Mouse (Mus musculus) midbrain, embryonic 12.5 days (tissue): ENCODE measurements around the gene Rnls. TPM values are rescaled to one million over a fixed set of nuclear protein-coding genes. Genes with fewer than 3 reads are reported as not detected.

Experiments used
- ATAC-seq: fragments of 200-750 bp; cut with Nextera tagmentation; 2 replicates; pipeline ENCODE4 v1.8.0; 2017; ENCODE audit warnings: low read depth, moderate TSS enrichment, moderate library complexity; ENCODE audit not compliant: low FRiP score
- H3K27ac ChIP-seq: fragments of 300-500 bp; sonication (generic); replicated peaks from 2 replicates; pipeline ENCODE4 v1.5.1; 2016; ENCODE audit warnings: mild to moderate bottlenecking
- H3K27me3 ChIP-seq: fragments of 300-500 bp; sonication (generic); 2 replicates; pipeline ENCODE4 v1.6.1; 2016; ENCODE audit warnings: mild to moderate bottlenecking
- H3K36me3 ChIP-seq: fragments of 300-500 bp; sonication (generic); 2 replicates; pipeline ENCODE4 v1.6.1; 2016
- H3K4me1 ChIP-seq: fragments of 300-500 bp; sonication (generic); 2 replicates; pipeline ENCODE4 v1.6.1; 2016
- H3K4me2 ChIP-seq: fragments of 300-500 bp; sonication (generic); replicated peaks from 2 replicates; pipeline ENCODE4 v1.6.1; 2016; ENCODE audit warnings: mild to moderate bottlenecking, moderate library complexity
- H3K4me3 ChIP-seq: fragments of 300-500 bp; sonication (generic); 2 replicates; pipeline ENCODE4 v1.5.1; 2016; ENCODE audit warnings: mild to moderate bottlenecking
- H3K9ac ChIP-seq: fragments of 300-500 bp; sonication (generic); replicated peaks from 2 replicates; pipeline ENCODE4 v1.6.1; 2016; ENCODE audit warnings: mild to moderate bottlenecking, moderate library complexity
- H3K9me3 ChIP-seq: fragments of 300-500 bp; sonication (generic); 2 replicates; pipeline ENCODE4 v1.6.1; 2016; ENCODE audit warnings: mild to moderate bottlenecking
- WGBS: fragments of 180-500 bp; shearing (Covaris S2); methylation state at CpG from one replicate; pipeline ENCODE4 v1.1.7; 2016; 5-methylcytosine and 5-hydroxymethylcytosine counted together
- microRNA-seq: library from miRNA; unstranded; fragments of <30 nt; microRNA quantifications from one replicate; pipeline ENCODE4, GENCODE M21; 2017
- polyA plus RNA-seq: library from polyadenylated mRNA; unstranded; fragments of >200 nt; fragmentation: Nextera tagmentation; extraction: Ambion mirVana; gene quantifications from 2 replicates; pipeline ENCODE4 v1.2.1, GENCODE M21; 2016

Gene Rnls
- polyA plus RNA-seq, 1 experiment from 2014 or later = 7.7 TPM

GRCm38 (mm10) chr19:33099201-33099788 is 292.8 kb downstream of the Rnls start:
- no peak overlapping the region for H3K4me3 ChIP-seq
- H3K4me2 ChIP-seq = no peak overlapping the region
- H3K27ac ChIP-seq = no peak overlapping the region
- no peaks in the 10 kb centered on the region for H3K9me3 ChIP-seq
- H3K27me3 ChIP-seq = peaks cover 46% of the 10 kb centered on the region
- H3K9ac ChIP-seq = no peak overlapping the region
- peaks cover 29% of the 10 kb centered on the region for H3K4me1 ChIP-seq
- ATAC-seq = peak; percentile 73
- H3K36me3 ChIP-seq = no peaks in the 10 kb centered on the region
- WGBS = 20% methylated on average over 9 of the region's 9 CpGs

GRCm38 (mm10) chr19:33097691-33098090 is 294.4 kb downstream of the Rnls start:
- Histone ChIP-seq H3K9me3 (no peaks in the 10 kb centered on the region), H3K9ac (no peak overlapping the region), H3K27ac (no peak overlapping the region), H3K4me2 (no peak overlapping the region), H3K4me1 (peaks cover 29% of the 10 kb centered on the region), H3K4me3 (no peak overlapping the region), H3K27me3 (peaks cover 34% of the 10 kb centered on the region), H3K36me3 (no peaks in the 10 kb centered on the region)
- WGBS = 28% methylated on average over 3 of the region's 3 CpGs
- ATAC-seq = no peak

GRCm38 (mm10) chr19:33096581-33096980 is 295.5 kb downstream of the Rnls start:
- no peak overlapping the region for H3K4me3 ChIP-seq
- no peak overlapping the region for H3K27ac ChIP-seq
- no peak for ATAC-seq
- H3K4me1 ChIP-seq = peaks cover 27% of the 10 kb centered on the region
- peaks cover 24% of the 10 kb centered on the region for H3K27me3 ChIP-seq
- 98% methylated on average over 5 of the region's 5 CpGs for WGBS
- no peaks in the 10 kb centered on the region for H3K36me3 ChIP-seq
- no peak overlapping the region for H3K9ac ChIP-seq
- H3K9me3 ChIP-seq = no peaks in the 10 kb centered on the region
- no peak overlapping the region for H3K4me2 ChIP-seq

- ATAC-seq = no peak
- no peak overlapping the region for H3K27ac ChIP-seq
- no peak overlapping the region for H3K9ac ChIP-seq
- H3K4me2 ChIP-seq = no peak overlapping the region
- H3K27me3 ChIP-seq = peaks cover 8% of the 10 kb centered on the region
- peaks cover 4% of the 10 kb centered on the region; the same call in 1 of the 2 replicates for H3K4me1 ChIP-seq
- H3K36me3 ChIP-seq = no peaks in the 10 kb centered on the region
- no peaks in the 10 kb centered on the region for H3K9me3 ChIP-seq
- no peak overlapping the region for H3K4me3 ChIP-seq
Observed at GRCm38 (mm10) chr19:33092575-33092974, 299.5 kb downstream of the Rnls start.

- 53% methylated on average over 3 of the region's 3 CpGs for WGBS
- no peak overlapping the region for H3K9ac ChIP-seq
- H3K27me3 ChIP-seq = peaks cover 3% of the 10 kb centered on the region
- no peak overlapping the region for H3K4me3 ChIP-seq
- no peaks in the 10 kb centered on the region for H3K36me3 ChIP-seq
- ATAC-seq = no peak
- peaks cover 4% of the 10 kb centered on the region; the same call in 1 of the 2 replicates for H3K4me1 ChIP-seq
- H3K27ac ChIP-seq = no peak overlapping the region
- H3K4me2 ChIP-seq = no peak overlapping the region
- no peaks in the 10 kb centered on the region for H3K9me3 ChIP-seq
Observed at GRCm38 (mm10) chr19:33091324-33091723, 300.8 kb downstream of the Rnls start.

- H3K9ac ChIP-seq = no peak overlapping the region
- no peak overlapping the region for H3K27ac ChIP-seq
- H3K4me2 ChIP-seq = no peak overlapping the region
- no peak for ATAC-seq
- H3K9me3 ChIP-seq = no peaks in the 10 kb centered on the region
- H3K4me1 ChIP-seq = peaks cover 4% of the 10 kb centered on the region; the same call in 1 of the 2 replicates
- H3K36me3 ChIP-seq = no peaks in the 10 kb centered on the region
- H3K4me3 ChIP-seq = no peak overlapping the region
- 73% methylated on average over 2 of the region's 2 CpGs for WGBS
- no peaks in the 10 kb centered on the region for H3K27me3 ChIP-seq
Observed at GRCm38 (mm10) chr19:33088868-33089267, 303.2 kb downstream of the Rnls start.

- no peak overlapping the region for H3K9ac ChIP-seq
- no peak overlapping the region for H3K4me2 ChIP-seq
- no peaks in the 10 kb centered on the region for H3K9me3 ChIP-seq
- no peak overlapping the region for H3K4me3 ChIP-seq
- peaks cover 4% of the 10 kb centered on the region; the same call in 1 of the 2 replicates for H3K4me1 ChIP-seq
- no peak for ATAC-seq
- no peaks in the 10 kb centered on the region for H3K36me3 ChIP-seq
- no peak overlapping the region for H3K27ac ChIP-seq
- H3K27me3 ChIP-seq = no peaks in the 10 kb centered on the region
- WGBS = 67% methylated on average over 4 of the region's 4 CpGs
Observed at GRCm38 (mm10) chr19:33087961-33088360, 304.1 kb downstream of the Rnls start.

Small RNA genes lying within 50 kb of the gene (microRNA-seq; reads per million reads assigned to microRNA genes)
- gene Mir3970 = not detected

Other genes with a start within 250 kb of the Rnls start
- gene Lipo4, start 125.5 kb upstream of the Rnls start, polyA plus RNA-seq = not detected in 2 replicates
- not detected in 2 replicates for gene Gm8978, start 233.0 kb upstream of the Rnls start, polyA plus RNA-seq